Mouse (Mus musculus) brown adipose tissue, adult 24 weeks (tissue): ENCODE data around the gene Wasf1. TPM values are rescaled to one million over a fixed set of nuclear protein-coding genes. Genes with fewer than 3 reads are reported as not detected.

Experiments used
- H3K27ac ChIP-seq: fragments of 200-500 bp; replicated peaks from 2 replicates; pipeline ENCODE4 v1.5.1; 2012; ENCODE audit warnings: low read depth, mild to moderate bottlenecking, low read length
- H3K4me1 ChIP-seq: fragments of 200-500 bp; 2 replicates; pipeline ENCODE4 v1.6.1; 2012; ENCODE audit warnings: low read length, mixed read lengths; ENCODE audit not compliant: control insufficient read depth, insufficient read depth, insufficient read length
- H3K4me3 ChIP-seq: fragments of 200-500 bp; 2 replicates; pipeline ENCODE4 v1.5.1; 2012; ENCODE audit warnings: low read depth, mild to moderate bottlenecking, low read length, moderate library complexity; ENCODE audit not compliant: insufficient read depth
- polyA plus RNA-seq: library from polyadenylated mRNA; stranded (reverse); fragments of >200 nt; gene quantifications from 2 replicates; pipeline ENCODE4 v1.2.4, GENCODE M21; 2012; ENCODE audit not compliant: missing spikeins, insufficient read depth, insufficient read length

Gene Wasf1
- polyA plus RNA-seq, 1 experiment, result 0.40 TPM

GRCm38 (mm10) chr10:40983761-40984160, 100.5 kb downstream of the Wasf1 start:
- Histone ChIP-seq H3K27ac (no peak overlapping the region), H3K4me3 (no peak overlapping the region)

GRCm38 (mm10) chr10:40984600-40984999, 101.3 kb downstream of the Wasf1 start:
- Histone ChIP-seq H3K4me3 (no peak overlapping the region), H3K4me1 (no peaks in the 10 kb centered on the region)

More at GRCm38 (mm10) chr10:40983761-40984160, 100.5 kb downstream of the Wasf1 start:
- no peaks in the 10 kb centered on the region for H3K4me1 ChIP-seq

GRCm38 (mm10) chr10:40985350-40985749, 102.1 kb downstream of the Wasf1 start:
- H3K4me1 ChIP-seq, result no peaks in the 10 kb centered on the region
- H3K27ac ChIP-seq, result no peak overlapping the region
- no peak overlapping the region for H3K4me3 ChIP-seq

More at GRCm38 (mm10) chr10:40984600-40984999, 101.3 kb downstream of the Wasf1 start:
- H3K27ac ChIP-seq, result no peak overlapping the region

Other genes starting within 250 kb of the Wasf1 start
- 1.1 and 1.8 TPM in 2 replicates for gene Mettl24, start 200.2 kb upstream of the Wasf1 start, polyA plus RNA-seq
- 12.2 and 13.7 TPM in 2 replicates for gene Cdc40, start 164 bp upstream of the Wasf1 start, polyA plus RNA-seq
- not detected in 2 replicates for gene Gpr6, start 188.8 kb downstream of the Wasf1 start, polyA plus RNA-seq